Mouse (Mus musculus): ENCODE results near the gene Slc30a5.
"Not testable (repeated sequence)": the region's sequence is repeated elsewhere in the genome, so short reads cannot be mapped to it uniquely, and the experiment has no call there.

Slc30a5 gene

DNA sequence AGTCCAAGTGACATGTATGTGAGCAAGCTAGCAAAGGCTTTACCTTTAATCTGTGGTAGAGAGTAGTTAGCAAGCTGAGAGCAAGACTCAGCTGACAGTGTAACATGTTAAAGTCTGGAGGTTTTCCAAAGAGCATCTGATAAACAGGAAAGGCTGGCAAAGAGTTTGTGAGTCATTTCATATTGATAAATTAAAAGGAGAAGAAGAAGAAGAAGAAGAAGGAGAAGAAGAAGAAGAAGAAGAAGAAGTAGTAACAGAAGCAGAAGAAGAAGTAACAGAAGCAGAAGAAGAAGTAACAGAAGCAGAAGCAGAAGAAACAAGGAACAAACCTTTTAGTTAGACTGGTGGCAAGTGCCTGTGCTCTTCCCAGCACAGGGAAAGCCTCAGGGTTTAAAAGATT is 1.6 kb upstream of the Slc30a5 start:
- DNase-seq, result no peak

DNA sequence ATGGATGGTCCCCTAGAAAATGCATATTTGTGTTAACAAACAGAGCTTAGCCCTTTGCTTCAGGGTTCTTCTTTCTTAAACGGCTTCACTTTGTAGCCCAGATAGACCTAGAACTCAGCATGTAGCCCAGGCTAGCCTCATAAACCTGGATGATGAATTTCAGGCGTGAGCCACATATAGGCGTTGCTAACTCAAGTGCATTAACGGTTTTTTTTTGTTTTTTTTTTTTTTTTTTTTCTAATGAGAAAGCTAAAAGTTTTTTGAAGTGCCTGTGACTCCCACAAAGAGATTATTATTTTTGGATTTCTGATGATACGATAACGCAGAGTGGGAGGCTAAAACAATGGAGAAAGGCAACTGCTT is 394 bp upstream of the Slc30a5 start:
- no peak for DNase-seq

DNA sequence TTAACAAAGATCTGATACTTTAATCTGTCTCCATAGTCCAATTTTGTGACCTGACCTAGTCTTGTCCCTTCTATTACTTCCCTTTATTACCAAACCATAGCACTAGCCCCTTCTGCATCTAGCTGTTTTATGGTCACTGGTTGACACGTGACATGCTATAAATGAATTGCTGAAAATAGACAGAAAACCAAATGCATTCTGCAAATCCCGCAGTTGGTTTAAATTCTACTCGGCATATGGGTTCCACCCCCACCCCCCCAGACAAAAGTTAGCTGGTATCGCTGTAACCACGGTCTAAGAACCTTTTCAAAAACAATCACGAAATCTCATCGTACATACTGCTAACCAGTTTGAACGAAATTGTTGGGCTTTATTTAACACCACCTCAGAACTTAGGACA is 1.0 kb downstream of the Slc30a5 start:
- DNase-seq, result no peak

DNA sequence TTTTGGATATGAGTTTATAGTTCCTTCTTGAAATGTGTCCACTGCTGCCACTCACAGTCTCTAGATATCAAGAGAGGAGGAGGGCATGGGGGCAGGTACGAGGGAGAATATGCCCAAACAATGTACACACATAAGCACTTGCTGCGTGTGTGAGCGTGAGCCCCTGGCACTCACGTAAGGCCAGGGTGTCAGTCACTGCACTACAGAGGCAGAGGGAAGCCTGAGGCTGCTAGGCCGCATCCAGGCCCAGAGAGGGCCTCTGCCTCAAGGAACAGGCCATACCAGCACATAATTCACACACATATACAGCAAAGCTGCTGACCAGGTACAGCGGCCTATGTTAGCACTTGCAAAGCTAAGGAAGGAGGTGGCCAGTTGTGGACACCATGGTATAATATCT is 2.1 kb downstream of the Slc30a5 start:
- DNase-seq, result peak; percentile 11

DNA sequence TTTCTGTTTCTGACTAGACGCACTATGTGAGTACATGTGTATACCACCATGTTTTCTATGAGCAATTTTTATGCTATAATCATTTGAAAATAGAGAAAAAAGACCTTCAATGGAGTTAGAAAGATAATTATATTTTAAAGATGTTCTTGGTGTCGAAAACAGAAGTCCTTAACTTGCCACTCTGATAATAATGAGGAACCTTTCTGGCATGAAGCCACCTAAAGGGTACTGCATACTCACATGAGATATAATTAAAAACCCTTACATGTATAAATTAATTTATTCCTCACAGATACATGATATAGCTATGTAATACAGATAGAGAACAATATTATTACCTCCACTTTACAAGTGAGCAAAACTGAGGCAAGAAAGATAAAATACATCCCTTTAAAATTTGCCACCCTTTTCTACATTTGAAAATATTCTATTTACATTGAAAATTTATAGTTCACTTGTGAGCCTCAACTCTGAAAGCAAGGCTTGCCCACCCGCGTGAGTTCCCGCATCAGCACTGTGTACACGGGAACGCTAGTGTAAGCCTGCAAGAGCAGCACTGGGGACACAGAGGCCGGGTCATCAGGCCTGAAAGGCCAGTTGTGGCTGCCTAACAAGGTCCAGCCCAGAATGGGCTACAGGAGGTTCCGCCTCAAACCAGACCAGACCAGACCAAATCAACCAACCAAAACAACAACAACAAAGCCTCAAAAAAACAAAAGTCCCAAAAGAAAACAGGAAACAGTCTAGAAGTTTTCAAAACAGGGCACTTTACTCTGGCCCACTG is 7.4 kb downstream of the Slc30a5 start:
- no peak for DNase-seq

DNA sequence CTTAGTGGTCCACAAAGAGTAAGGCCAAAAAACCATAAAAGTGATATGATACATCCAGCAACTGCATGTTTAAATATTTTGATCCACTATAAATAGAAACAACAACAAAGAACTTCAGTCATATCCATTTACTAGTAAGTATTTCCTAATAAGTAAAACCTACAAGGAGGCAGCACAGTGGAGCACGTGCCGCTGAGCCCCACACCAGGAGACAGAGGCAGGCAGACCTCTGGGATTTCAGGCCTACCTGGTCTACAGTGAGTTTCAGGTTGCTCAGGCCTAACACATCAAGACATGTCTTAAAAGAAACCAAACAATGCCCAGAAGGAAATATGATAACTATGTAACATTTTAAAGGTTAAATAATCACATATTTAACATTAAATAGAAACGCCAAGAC is 8.3 kb downstream of the Slc30a5 start:
- DNase-seq, result no peak

DNA sequence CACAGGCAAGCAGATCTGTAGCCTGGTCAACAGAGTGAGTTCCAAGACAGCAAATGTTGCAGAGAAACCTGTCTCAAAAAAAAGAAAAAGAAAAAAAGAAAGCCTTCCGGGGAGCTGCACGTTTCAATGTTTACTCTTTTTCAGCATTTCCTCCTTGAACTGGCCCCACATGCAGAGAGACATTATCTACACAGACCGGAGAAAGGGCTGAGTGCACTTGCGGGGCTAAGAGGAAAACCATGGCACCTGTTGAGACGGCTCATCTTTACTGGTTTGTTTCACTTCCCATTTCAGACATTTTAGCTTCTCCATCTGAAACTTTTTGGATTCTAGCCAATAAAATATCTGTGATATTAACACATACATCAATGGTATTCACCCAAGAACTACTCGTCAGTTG is 8.9 kb downstream of the Slc30a5 start:
- DNase-seq, result no peak

DNA sequence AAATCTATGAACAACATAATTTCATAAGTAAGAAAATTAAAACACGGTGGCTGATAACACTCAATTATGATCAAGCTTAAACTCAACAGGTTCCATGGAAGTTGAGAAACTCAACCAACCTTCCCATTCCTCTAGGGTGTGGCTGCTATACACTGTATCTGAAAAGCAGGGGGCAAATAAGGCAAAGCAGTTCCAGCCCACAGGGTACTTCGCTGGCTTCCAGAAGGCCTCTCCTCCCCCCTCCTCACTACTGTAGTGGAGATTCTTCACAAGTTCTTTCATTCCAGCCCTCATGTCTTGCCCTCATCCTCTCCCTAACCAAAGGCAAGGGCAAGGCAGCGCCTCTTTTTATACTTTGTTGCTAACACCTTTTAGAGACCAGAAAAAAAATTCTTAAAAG is 9.4 kb downstream of the Slc30a5 start:
- DNase-seq, result no peak

DNA sequence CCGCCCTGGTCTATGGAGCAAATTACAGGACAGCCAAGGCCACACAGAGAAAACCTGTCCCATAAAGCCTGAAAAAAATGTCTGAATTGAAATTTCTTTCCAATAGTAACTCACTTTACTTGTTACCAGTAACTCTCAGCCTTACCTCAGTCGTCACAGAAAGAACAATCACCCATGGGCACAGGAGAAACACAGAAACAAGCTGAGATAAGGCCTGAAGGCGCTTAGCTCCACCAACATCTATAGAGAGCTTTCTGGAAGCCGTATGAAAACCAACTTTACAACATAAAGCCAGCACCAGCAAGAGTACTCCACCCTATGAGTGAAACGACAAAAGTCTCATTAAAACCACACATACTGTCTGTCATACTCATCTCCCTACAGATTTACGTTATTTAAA is 18.8 kb downstream of the Slc30a5 start:
- no peak for DNase-seq

DNA sequence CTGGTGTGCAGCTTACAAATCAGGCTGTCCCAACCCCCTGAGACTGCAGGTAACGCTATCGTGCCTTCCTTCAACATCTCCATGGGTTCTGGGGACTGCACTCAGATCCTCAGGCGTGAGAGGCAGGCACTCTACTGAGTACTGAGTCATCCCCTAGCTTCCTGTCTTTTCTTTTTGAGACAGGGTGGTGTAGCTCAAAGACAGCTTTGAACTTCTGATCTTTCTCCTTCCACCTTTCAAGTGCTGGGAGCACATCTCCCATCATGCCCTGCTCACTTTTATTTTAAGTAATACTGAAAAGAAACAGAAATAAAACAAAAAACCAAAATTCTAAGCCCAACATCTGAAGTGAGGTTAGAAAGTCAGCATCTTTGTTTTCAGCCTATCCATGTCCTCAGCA is 27.5 kb downstream of the Slc30a5 start:
- no peak for DNase-seq

DNA sequence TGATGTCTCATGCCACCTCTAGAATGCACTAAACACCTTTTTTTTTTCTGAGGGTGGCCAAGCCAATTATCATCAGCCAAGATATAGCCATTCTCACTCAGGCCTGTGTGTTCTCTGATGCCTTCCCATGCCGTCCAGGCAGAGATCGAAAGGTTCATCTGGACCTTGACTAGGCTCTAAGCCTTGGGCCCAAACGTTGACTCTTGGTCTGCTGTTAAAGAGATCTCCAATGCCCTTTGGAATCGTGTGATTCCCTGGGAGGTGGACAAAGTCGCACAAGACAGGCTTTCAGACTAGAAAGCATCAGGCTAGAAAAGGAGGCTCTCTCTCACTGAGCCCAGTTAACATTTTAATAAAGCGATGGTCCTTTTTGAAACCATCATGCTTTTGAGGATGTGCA is 36.1 kb downstream of the Slc30a5 start:
- no peak for DNase-seq

DNA sequence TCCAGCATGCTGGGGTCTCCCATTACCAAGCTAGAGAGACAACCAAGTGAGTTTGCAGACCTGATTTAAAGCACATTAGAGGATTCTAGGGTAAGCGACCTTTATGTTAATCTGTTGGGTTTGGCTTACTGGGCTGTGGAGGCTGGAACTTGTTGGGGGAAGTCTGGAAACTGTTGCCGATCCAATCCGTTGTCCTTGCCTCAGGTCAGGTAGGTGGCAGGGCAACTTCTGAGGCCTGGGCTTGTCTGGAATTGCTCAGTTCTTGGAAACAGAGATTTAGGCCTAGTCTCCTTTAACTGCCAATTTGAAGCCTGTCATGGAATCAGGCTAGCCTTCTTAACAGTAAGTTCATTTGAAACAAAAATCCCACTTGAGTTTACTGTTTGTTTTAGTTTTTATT is 44.1 kb downstream of the Slc30a5 start:
- no peak for DNase-seq

DNA sequence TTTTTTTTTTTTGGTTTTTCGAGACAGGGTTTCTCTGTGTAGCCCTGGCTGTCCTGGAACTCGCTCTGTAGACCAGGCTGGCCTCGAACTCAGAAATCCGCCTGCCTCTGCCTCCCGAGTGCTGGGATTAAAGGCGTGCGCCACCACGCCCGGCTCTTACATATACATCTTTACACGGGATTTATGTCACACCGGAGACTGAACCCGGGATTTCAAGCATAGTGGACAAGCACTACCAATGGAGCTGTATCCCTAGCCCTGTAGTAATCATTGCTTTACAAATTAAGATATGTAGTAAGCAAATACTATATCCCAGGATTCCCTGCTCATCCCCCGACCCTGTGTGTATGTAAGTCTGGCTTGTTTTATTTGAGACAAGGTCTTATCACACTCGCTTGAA is 45.2 kb downstream of the Slc30a5 start:
- DNase-seq, result not testable (repeated sequence)

DNA sequence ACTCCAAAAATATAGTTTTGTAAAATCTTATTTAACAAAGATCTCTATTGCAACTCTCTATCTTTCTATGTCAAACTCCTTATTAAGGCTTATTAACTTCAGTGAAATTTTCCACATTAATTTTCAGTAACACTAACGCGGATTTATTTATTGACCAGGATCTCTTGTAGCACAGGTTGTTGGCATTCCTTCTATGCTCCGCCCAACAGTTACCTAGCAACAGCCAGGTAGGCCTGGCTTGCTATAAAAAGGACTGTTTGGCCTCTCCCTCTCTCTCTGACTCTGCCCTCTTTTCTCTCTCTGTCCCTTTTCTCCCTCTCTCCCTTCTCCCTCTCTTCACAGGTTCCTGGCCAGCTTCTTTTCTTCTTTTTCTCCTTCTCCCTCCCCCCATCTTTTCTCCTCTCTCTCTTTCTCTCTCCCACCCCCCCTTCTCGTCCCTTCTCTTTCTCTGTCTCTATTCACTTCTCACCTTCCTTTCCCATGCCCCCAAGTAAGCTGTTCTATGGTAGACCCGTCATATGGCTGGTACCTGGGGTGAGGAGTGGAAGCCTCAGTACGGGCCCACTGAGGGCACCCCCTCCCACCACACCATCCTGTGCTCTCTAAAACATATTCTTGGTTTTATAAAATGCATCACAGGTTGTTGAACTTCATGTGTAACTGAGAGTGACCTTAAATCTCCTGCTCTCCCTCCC is 45.8 kb downstream of the Slc30a5 start:
- DNase-seq, result no peak

DNA sequence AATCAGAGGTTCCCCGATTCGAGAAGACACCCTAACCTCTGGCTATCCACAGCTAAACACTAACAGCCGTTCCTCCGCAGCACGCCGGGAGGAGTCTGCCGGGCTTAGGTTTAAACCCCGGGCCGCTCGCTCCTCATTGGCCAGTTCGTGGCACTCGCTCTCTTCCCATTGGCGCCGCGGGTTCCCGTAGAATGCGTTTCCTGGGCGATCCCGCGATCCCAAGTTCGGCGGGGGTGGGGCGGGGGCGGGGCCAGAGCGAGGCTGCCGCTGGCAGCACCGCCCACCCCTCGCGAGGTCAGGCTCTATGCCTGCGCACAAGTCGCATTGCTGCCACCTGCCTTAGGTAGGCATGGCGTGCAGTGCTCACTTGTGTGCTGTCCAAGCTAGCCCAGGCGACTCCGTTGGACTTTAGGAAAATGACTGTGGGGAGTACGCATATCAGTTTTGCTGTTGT is 46.8 kb downstream of the Slc30a5 start, which contains the start of gene Ccnb1:
Gene Ccnb1 (minus strand): TSS at position 157 of the 454 bp plus-strand sequence.
- peak; percentile 92 for DNase-seq

DNA sequence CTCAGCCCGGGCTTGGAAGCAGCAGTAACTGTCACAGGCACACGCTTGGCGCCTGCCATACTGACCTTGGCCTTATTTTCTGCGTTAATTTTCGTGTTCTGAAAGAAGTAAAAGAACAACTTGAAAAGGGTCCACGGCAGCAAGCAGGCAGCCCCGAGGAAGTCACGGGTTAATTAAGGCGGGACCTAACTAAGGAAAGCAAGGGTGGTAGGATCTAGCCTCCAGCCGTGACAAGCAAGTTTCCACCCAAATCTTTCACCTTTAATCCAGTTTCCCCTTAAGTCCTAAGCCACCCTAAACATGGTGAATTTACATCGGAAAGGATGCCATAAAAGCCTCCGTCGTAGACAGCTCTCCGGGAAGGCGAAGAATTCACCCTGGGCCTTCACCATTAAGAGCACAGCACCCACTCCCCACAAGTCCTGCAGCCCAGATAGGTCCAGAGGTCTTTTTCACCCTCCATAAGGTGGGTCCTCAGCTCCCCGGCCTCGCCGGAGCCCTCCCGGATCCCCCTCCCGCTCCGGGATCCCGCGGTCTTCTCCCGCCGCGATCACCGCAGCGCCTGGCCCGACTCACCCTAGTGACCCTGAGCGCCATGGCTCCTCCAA is 47.3 kb downstream of the Slc30a5 start:
- peak; percentile 30 for DNase-seq

DNA sequence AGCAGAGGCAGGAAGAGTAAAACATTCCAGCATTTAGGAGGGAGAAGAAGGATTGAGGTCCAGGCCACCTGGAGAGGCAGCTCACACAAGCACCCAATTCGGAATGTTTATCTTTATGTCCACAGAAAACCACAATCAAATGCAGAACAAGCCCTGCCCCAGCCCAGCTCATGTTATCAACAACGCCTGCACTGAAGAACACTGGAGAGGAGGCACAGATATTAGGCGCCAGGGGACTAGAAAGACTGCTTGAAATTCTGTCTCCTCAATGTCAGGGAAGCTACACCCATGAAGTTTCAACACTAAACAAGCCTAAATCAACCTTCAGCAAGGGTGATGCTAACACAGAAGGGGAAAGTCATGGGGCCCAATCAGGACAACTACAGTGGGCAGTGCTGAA is 55.7 kb downstream of the Slc30a5 start:
- DNase-seq, result no peak

DNA sequence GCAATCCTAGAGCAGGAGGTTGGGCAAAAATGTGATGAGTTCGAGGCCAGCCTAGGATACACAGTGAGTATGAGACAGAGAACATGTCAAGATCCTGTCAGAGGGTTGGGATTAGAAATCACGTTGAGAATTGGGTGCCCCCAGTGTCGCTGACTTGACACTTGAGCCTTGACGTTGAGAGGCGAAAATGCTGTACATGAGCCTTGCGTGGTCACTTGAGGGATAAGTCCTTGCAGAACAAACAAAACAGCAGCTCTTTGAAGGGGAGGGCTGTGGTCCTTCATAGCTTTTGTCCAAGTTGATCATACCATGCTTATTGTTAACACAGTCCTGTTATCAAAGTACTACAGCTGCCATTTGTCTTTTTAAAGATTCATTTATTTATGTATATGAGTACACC is 56.5 kb downstream of the Slc30a5 start:
- DNase-seq, result no peak

DNA sequence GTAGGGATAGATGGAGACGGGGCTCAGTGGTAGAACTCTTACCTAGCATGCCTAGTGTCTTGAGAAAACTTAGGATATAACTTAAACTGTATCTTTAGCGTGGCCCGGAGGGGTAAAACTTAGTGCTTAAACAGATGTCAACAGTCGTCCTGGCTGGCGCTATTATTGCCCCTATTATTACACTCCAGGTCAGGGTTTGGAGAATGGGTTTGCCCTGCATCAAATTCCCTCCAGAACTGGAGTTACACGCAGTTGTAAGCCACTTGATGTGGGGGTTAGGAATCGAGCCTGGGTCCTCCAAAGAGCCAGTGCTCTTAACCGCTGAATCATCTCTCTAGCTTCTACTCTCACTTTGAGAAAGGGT is 57.2 kb downstream of the Slc30a5 start:
- no peak for DNase-seq

DNA sequence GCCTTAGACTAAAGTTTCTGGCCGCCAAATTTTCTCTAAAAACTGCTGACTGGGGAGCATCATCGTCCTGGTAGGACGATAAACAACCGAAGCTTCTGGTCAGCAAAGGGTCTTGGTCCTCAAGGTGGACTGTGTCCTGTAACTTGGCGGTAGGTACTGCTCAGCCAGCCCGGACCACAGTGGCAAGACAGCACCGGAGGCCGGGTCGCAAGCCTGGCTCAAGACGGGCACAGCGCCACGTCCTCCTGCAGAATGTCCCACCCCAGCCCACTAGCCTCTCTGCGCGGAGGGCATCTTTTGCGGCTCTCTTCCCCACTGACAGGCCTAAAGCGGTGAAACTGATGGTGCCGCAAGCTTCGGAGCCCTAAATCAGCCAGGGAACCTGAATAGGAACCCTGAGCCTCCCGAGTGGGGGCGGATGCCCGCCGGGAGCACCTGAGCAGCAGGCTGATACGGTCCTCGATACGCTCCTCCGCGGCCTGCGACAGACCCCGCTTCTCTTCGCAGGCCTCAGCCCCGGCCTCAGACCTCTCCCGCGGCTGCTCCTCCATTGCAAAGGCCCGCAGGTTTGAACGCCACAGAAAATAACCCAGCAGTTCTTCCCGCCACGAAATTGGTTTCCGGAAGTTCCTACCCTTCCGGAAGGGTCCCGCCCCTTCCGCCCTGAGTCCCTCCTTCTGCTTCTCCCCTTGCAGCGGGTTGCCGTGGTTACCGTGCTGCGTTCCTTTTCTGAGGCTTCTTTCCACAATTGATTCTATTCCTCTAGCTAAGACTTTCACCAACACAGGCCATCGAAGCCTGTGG is 57.8 kb downstream of the Slc30a5 start, which contains the start of gene Cenph:
Gene Cenph (minus strand): TSS at position 648 of the 804 bp plus-strand sequence.
- peak; percentile 88 for DNase-seq

DNA sequence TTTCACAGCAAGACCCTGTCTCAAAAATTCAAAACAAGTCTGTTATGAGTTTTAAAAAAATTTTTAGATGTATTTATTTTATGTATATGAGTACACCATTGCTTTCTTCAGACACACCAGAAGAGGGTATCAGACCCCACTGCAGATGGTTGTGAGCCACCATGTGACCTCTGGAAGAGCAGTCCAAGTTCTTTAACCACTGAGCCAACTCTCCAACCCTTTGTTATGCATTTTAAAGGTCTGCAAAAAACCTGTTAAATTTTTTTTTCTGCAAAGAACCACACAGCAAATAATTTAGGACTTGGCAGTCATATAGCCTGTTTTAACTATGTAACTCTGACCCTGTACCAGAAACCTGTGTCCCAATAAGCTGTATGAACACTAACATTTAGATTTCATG is 58.5 kb downstream of the Slc30a5 start:
- DNase-seq, result no peak

DNA sequence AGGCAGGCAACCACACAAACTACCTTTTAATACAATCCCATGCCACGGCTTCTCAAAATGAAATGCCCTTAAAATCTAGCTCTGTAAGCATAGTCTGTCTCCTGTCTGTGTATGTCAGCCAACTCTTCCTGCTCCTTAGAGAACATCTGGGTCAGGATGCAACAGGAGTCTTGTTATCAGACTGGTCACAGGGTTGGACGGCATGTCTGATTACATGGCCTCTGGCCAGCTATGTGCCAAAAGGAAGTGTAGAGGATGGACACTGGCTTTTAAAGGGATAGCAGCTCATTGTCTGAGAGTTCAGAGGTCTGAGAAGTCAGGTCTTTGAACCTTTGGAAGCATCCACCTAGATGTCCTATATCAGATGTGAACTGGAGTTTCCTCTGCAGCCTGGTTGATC is 77.9 kb downstream of the Slc30a5 start:
- no peak for DNase-seq

DNA sequence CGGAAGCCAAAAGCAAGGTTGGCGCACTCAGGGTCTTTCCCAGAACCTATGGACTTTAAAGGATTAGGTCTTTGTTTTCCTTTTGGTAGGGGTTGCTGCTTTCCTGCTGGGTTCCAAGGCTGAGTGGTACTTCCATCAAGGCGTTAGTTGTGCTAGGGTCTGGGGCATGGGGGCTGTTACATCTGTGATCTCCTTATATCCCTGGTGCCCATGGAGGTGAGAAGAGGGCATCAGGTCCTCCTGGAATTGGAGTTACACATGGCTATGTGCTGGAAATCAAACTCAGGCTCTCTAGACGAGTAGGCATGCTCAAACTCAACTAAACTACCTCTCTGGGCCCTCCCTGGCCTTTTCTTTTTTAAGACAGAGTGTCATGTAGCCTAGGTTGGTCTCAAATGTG is 79.0 kb downstream of the Slc30a5 start:
- DNase-seq, result no peak
